Mouse (Mus musculus) midbrain, embryonic 14.5 days (tissue): ENCODE measurements around the gene Trpc4ap. TPM values are rescaled to one million over a fixed set of nuclear protein-coding genes. Genes with fewer than 3 reads are reported as not detected.

ENCODE experiments used
- ATAC-seq: fragments of 200-750 bp; cut with Nextera tagmentation; 2 replicates; pipeline ENCODE4 v1.8.0; 2017; ENCODE audit warnings: moderate number of reproducible peaks, moderate library complexity; ENCODE audit not compliant: low FRiP score, low TSS enrichment
- DNase-seq: peaks from one replicate; pipeline ENCODE4 v3.0.0-alpha.2; 2015
- H3K27ac ChIP-seq: fragments of 300-500 bp; sonication (generic); replicated peaks from 2 replicates; pipeline ENCODE4 v1.5.1; 2014; ENCODE audit warnings: mild to moderate bottlenecking, low read depth, low read length, moderate library complexity
- H3K27me3 ChIP-seq: fragments of 300-500 bp; sonication (generic); 2 replicates; pipeline ENCODE4 v1.6.1; 2014; ENCODE audit warnings: low read length, control low read depth, mixed read lengths; ENCODE audit not compliant: control insufficient read depth, insufficient read depth
- H3K36me3 ChIP-seq: fragments of 300-500 bp; sonication (generic); 2 replicates; pipeline ENCODE4 v1.6.1; 2014; ENCODE audit warnings: low read length, control low read depth; ENCODE audit not compliant: control insufficient read depth, insufficient read depth
- H3K4me1 ChIP-seq: fragments of 300-500 bp; sonication (generic); 2 replicates; pipeline ENCODE4 v1.6.1; 2014; ENCODE audit warnings: mild to moderate bottlenecking, antibody characterized with exemption, low read length, control low read depth; ENCODE audit not compliant: control insufficient read depth, insufficient read depth
- H3K4me2 ChIP-seq: fragments of 300-500 bp; sonication (generic); 2 replicates; pipeline ENCODE4 v1.6.1; 2014; ENCODE audit warnings: mild to moderate bottlenecking, low read length, moderate library complexity
- H3K4me3 ChIP-seq: fragments of 300-500 bp; sonication (generic); replicated peaks from 2 replicates; pipeline ENCODE4 v1.5.1; 2014; ENCODE audit warnings: low read depth, low read length
- H3K9ac ChIP-seq: fragments of 300-500 bp; sonication (generic); replicated peaks from 2 replicates; pipeline ENCODE4 v1.6.1; 2014; ENCODE audit warnings: mild to moderate bottlenecking, low read length, moderate library complexity
- H3K9me3 ChIP-seq: fragments of 300-500 bp; sonication (generic); 2 replicates; pipeline ENCODE4 v1.6.1; 2016; ENCODE audit warnings: low read length, control low read depth, mixed read lengths; ENCODE audit not compliant: control insufficient read depth
- WGBS: fragments of 180-500 bp; shearing (Covaris S2); extraction: QIAGEN DNeasy Blood & Tissue Kit; methylation state at CpG from one replicate; pipeline ENCODE4 v1.1.7; 2014; 5-methylcytosine and 5-hydroxymethylcytosine counted together
- polyA plus RNA-seq: library from polyadenylated mRNA; unstranded; fragments of >200 nt; fragmentation: Nextera tagmentation; extraction: Ambion mirVana; gene quantifications from 2 replicates; pipeline ENCODE4 v1.2.1, GENCODE M21; 2014

Gene Trpc4ap
- polyA plus RNA-seq, 1 experiment from 2014 or later = 171 TPM

- WGBS = 88% methylated on average over 5 of the region's 5 CpGs
These were observed 5.6 kb downstream of the Trpc4ap start for GRCm38 (mm10) chr2:155686572-155686971.

DNA sequence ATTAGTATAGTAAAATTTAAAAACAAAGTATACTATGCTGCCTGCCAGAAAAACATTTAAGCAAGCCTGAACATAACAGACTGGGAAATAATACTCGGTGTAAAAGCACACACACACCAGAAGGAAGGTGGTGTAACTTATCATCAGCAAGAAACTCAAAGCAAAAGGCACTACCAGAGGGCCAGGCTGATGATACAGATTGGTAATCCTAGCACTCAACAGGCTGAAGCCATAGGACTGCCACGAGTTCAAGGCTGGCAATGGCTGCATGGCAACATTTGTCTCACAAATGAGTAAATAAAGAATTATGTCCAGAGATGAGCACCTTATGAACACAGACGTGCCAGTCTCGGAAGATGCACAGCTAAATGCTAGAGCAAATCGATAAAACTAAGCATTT lies 8.4 kb downstream of the Trpc4ap start:
- Histone ChIP-seq H3K27me3 (no peaks in the 10 kb centered on the region), H3K4me2 (no peak overlapping the region), H3K27ac (no peak overlapping the region), H3K4me3 (no peak overlapping the region), H3K9me3 (no peaks in the 10 kb centered on the region), H3K9ac (no peak overlapping the region), H3K4me1 (no peaks in the 10 kb centered on the region), H3K36me3 (peaks cover 16% of the 10 kb centered on the region)
- WGBS = 97% methylated on average over 5 of the region's 5 CpGs
- no peak for DNase-seq
- ATAC-seq = no peak

More at GRCm38 (mm10) chr2:155686572-155686971, 5.6 kb downstream of the Trpc4ap start:
- DNase-seq = no peak
- H3K27ac ChIP-seq = no peak overlapping the region
- peaks cover 16% of the 10 kb centered on the region for H3K36me3 ChIP-seq
- no peak overlapping the region for H3K9ac ChIP-seq
- peaks cover 14% of the 10 kb centered on the region for H3K4me1 ChIP-seq
- H3K4me2 ChIP-seq = no peak overlapping the region
- H3K27me3 ChIP-seq = no peaks in the 10 kb centered on the region
- no peaks in the 10 kb centered on the region for H3K9me3 ChIP-seq
- H3K4me3 ChIP-seq = no peak overlapping the region
- no peak for ATAC-seq

- no peak for DNase-seq
- Histone ChIP-seq H3K27ac (no peak overlapping the region), H3K27me3 (no peaks in the 10 kb centered on the region), H3K4me1 (no peaks in the 10 kb centered on the region), H3K4me3 (no peak overlapping the region), H3K4me2 (no peak overlapping the region), H3K9me3 (no peaks in the 10 kb centered on the region), H3K36me3 (peaks cover 16% of the 10 kb centered on the region), H3K9ac (no peak overlapping the region)
- no peak for ATAC-seq
- WGBS = 71% methylated on average over 3 of the region's 3 CpGs
These were observed 9.0 kb downstream of the Trpc4ap start for GRCm38 (mm10) chr2:155683137-155683536.

DNA sequence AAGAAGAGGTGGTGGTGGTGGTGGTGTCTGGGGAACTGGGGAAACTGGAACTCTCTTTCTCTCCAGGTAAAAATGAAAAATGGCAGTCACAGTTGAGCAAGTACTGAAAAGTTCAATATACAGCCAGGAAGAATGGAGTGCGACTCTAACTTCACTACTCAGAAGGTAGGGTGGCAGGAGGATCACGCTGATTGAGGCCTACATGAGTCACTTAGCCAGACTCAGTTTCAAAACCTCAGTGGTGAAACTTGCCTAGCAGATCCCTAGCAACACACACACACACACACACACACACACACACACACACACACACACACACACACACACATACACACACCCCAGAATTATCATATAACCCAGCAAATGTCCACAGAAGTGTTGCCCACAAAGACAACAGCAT lies 10.3 kb downstream of the Trpc4ap start:
- no peak for ATAC-seq

DNA sequence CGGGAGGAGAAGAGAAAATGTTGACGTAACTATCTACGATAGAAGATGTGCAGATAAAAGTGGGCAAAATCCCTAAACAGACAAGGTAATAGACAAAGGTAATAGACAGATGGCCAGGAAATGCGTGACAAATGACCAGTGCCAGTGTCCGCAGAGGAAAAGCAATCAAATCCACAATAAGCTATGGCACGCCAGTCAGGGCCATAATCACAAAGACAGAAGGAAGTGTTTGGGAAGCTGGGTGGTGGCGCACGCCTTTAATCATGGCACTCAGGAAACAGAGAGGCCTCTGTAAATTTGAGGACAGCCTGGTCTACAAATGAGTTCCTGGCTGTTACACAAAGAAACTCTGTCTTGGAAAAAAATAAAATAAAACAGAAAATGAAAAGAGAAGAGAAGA lies 11.0 kb downstream of the Trpc4ap start:
- H3K4me2 ChIP-seq = no peak overlapping the region
- H3K9ac ChIP-seq = no peak overlapping the region
- no peak overlapping the region for H3K4me3 ChIP-seq
- DNase-seq = no peak
- WGBS = 79% methylated on average over 8 of the region's 8 CpGs
- H3K4me1 ChIP-seq = no peaks in the 10 kb centered on the region
- H3K27ac ChIP-seq = no peak overlapping the region
- no peak for ATAC-seq
- H3K9me3 ChIP-seq = no peaks in the 10 kb centered on the region
- H3K36me3 ChIP-seq = peaks cover 9% of the 10 kb centered on the region
- no peaks in the 10 kb centered on the region for H3K27me3 ChIP-seq

More for the DNA sequence above, 10.3 kb downstream of the Trpc4ap start:
- Histone ChIP-seq H3K4me1 (no peaks in the 10 kb centered on the region), H3K27ac (no peak overlapping the region), H3K27me3 (no peaks in the 10 kb centered on the region), H3K9me3 (no peaks in the 10 kb centered on the region), H3K4me2 (no peak overlapping the region), H3K36me3 (peaks cover 9% of the 10 kb centered on the region), H3K4me3 (no peak overlapping the region), H3K9ac (no peak overlapping the region)
- WGBS = 86% methylated on average over 2 of the region's 2 CpGs
- no peak for DNase-seq

DNA sequence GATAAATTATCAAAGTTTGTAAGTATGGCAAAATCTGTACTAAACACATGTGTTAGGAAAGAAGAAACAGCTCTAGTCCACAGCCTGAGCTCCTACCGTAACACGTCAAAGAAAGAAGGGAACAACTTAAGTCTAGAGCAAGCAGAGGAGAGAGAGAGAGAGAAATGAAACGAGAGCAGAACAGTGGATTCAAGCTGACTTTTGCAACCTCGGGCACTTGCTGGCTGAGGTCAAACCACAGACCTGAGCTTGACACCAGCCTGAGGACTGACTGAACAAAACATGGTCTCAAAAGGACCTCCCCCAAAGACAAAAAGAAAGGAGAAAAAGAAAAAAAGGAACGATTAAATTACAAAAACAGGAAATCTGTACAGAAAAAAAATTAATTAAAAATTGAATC lies 11.6 kb downstream of the Trpc4ap start:
- WGBS = 86% methylated on average over 5 of the region's 5 CpGs
- ATAC-seq (no peak), DNase-seq (no peak)
- H3K4me3 ChIP-seq = no peak overlapping the region
- no peaks in the 10 kb centered on the region for H3K4me1 ChIP-seq
- peaks cover 6% of the 10 kb centered on the region for H3K36me3 ChIP-seq
- H3K9me3 ChIP-seq = no peaks in the 10 kb centered on the region
- no peak overlapping the region for H3K27ac ChIP-seq
- no peaks in the 10 kb centered on the region for H3K27me3 ChIP-seq
- H3K4me2 ChIP-seq = no peak overlapping the region
- H3K9ac ChIP-seq = no peak overlapping the region

GRCm38 (mm10) chr2:155679586-155680110 lies 12.5 kb downstream of the Trpc4ap start:
- Histone ChIP-seq H3K9me3 (no peaks in the 10 kb centered on the region), H3K4me3 (no peak overlapping the region), H3K36me3 (peaks cover 4% of the 10 kb centered on the region; the same call in 1 of the 2 replicates), H3K27me3 (no peaks in the 10 kb centered on the region), H3K4me2 (no peak overlapping the region), H3K4me1 (no peaks in the 10 kb centered on the region), H3K27ac (no peak overlapping the region), H3K9ac (no peak overlapping the region)
- no peak for DNase-seq
- ATAC-seq = no peak
- WGBS = 90% methylated on average over 4 of the region's 4 CpGs

GRCm38 (mm10) chr2:155675118-155675517 lies 17.1 kb downstream of the Trpc4ap start:
- Histone ChIP-seq H3K4me2 (no peak overlapping the region), H3K36me3 (peaks cover 27% of the 10 kb centered on the region), H3K9ac (no peak overlapping the region), H3K9me3 (no peaks in the 10 kb centered on the region), H3K27me3 (no peaks in the 10 kb centered on the region), H3K27ac (no peak overlapping the region), H3K4me1 (no peaks in the 10 kb centered on the region), H3K4me3 (no peak overlapping the region)
- DNase-seq = no peak
- WGBS = 75% methylated on average over 4 of the region's 4 CpGs
- ATAC-seq = no peak

GRCm38 (mm10) chr2:155673546-155673945 lies 18.6 kb downstream of the Trpc4ap start:
- Histone ChIP-seq H3K27me3 (no peaks in the 10 kb centered on the region), H3K4me1 (no peaks in the 10 kb centered on the region), H3K4me3 (no peak overlapping the region), H3K27ac (no peak overlapping the region), H3K9ac (no peak overlapping the region), H3K9me3 (no peaks in the 10 kb centered on the region), H3K4me2 (no peak overlapping the region), H3K36me3 (peaks cover 33% of the 10 kb centered on the region)
- ATAC-seq (no peak), DNase-seq (peak; percentile 71)
- WGBS = 26% methylated on average over 2 of the region's 2 CpGs
